Mouse (Mus musculus) midbrain, postnatal 0 days (tissue): Measurements from ENCODE around the gene Gpr142. TPM values are rescaled to one million over a fixed set of nuclear protein-coding genes. Genes with fewer than 3 reads are reported as not detected.

Source experiments
- ATAC-seq: fragments of 200-750 bp; cut with Nextera tagmentation; 2 replicates; pipeline ENCODE4 v1.8.0; 2017; ENCODE audit warnings: moderate number of reproducible peaks, mild to moderate bottlenecking, moderate TSS enrichment, moderate library complexity; ENCODE audit not compliant: low FRiP score
- DNase-seq: peaks from one replicate; pipeline ENCODE4 v3.0.0-alpha.2; 2015; ENCODE audit warnings: low spot score
- H3K27ac ChIP-seq: fragments of 300-500 bp; sonication (generic); 2 replicates; pipeline ENCODE4 v1.5.1; 2014; ENCODE audit warnings: low read depth, mild to moderate bottlenecking, low read length, mixed read lengths
- H3K27me3 ChIP-seq: fragments of 300-500 bp; sonication (generic); 2 replicates; pipeline ENCODE4 v1.6.1; 2014; ENCODE audit warnings: low read length, control low read depth, mixed read lengths; ENCODE audit not compliant: insufficient read depth
- H3K36me3 ChIP-seq: fragments of 300-500 bp; sonication (generic); 2 replicates; pipeline ENCODE4 v1.6.1; 2014; ENCODE audit warnings: low read length, control low read depth, mixed read lengths; ENCODE audit not compliant: insufficient read depth
- H3K4me1 ChIP-seq: fragments of 300-500 bp; sonication (generic); 2 replicates; pipeline ENCODE4 v1.6.1; 2014; ENCODE audit warnings: mild to moderate bottlenecking, control low read depth, antibody characterized with exemption, low read length, mixed read lengths; ENCODE audit not compliant: insufficient read depth
- H3K4me2 ChIP-seq: fragments of 300-500 bp; sonication (generic); 2 replicates; pipeline ENCODE4 v1.6.1; 2014; ENCODE audit warnings: low read depth, mild to moderate bottlenecking, low read length, mixed read lengths; ENCODE audit not compliant: poor library complexity, severe bottlenecking
- H3K4me3 ChIP-seq: fragments of 300-500 bp; sonication (generic); 2 replicates; pipeline ENCODE4 v1.5.1; 2014; ENCODE audit warnings: low read depth, mild to moderate bottlenecking, low read length, moderate library complexity
- H3K9ac ChIP-seq: fragments of 300-500 bp; sonication (generic); replicated peaks from 2 replicates; pipeline ENCODE4 v1.6.1; 2014; ENCODE audit warnings: mild to moderate bottlenecking, low read length, moderate library complexity, mixed read lengths; ENCODE audit not compliant: poor library complexity, severe bottlenecking
- H3K9me3 ChIP-seq: fragments of 300-500 bp; sonication (generic); 2 replicates; pipeline ENCODE4 v1.6.1; 2016; ENCODE audit warnings: low read length, control low read depth
- CTCF ChIP-seq: IDR thresholded peaks from 2 replicates; pipeline ENCODE4 v1.5.1; 2016; ENCODE audit warnings: antibody characterized with exemption, mild to moderate bottlenecking
- WGBS: fragments of 180-500 bp; shearing (Covaris S2); extraction: QIAGEN DNeasy Blood & Tissue Kit; methylation state at CpG from one replicate; pipeline ENCODE4 v1.1.7; 2014; 5-methylcytosine and 5-hydroxymethylcytosine counted together
- polyA plus RNA-seq: library from polyadenylated mRNA; unstranded; fragments of >200 nt; fragmentation: Nextera tagmentation; extraction: Ambion mirVana; gene quantifications from 2 replicates; pipeline ENCODE4 v1.2.1, GENCODE M21; 2015
- total RNA-seq: library from RNA; depleted of rRNA; stranded (reverse); fragments of >200 nt; gene quantifications from 2 replicates; pipeline ENCODE4 v1.2.3, GENCODE M21; 2014; rRNA removed

Gene Gpr142
- total RNA-seq: not detected in 2 replicates
- not detected in 2 replicates for polyA plus RNA-seq

DNA sequence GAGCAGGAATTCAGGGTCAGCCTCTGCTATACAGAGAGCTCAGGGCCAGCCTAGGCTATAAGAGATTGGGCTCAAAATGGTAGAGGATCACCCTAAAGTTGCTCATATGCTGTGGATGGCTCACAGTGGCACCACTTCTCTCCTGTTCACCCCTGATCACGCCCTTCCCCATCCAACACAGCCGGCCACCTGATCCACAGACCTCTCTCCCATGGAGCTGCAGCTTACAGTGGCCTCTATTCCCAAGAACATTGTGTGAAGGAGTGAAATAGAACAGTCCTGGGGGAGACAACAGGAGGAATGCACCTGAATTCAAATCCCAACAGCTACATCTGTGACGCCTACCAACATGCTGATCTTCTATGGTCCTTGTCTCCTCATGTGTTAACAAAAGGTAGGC lies at the start of gene Gpr142:
Gene Gpr142 (plus strand): TSS at position 301 of the 400 bp plus-strand sequence.
- H3K4me1 ChIP-seq: peaks cover 10% of the 10 kb centered on the region
- no peak for TF ChIP-seq CTCF
- no peak within 1 kb of the TSS for H3K4me3 ChIP-seq
- H3K9ac ChIP-seq: no peak within 1 kb of the TSS
- 99% methylated on average over 3 of the region's 3 CpGs for WGBS
- H3K4me2 ChIP-seq: no peak within 1 kb of the TSS
- DNase-seq (no peak), ATAC-seq (no peak)
- no peaks in the 10 kb centered on the region for H3K36me3 ChIP-seq
- H3K27ac ChIP-seq: no peak within 1 kb of the TSS
- no peaks in the 10 kb centered on the region for H3K27me3 ChIP-seq
- no peaks in the 10 kb centered on the region for H3K9me3 ChIP-seq

DNA sequence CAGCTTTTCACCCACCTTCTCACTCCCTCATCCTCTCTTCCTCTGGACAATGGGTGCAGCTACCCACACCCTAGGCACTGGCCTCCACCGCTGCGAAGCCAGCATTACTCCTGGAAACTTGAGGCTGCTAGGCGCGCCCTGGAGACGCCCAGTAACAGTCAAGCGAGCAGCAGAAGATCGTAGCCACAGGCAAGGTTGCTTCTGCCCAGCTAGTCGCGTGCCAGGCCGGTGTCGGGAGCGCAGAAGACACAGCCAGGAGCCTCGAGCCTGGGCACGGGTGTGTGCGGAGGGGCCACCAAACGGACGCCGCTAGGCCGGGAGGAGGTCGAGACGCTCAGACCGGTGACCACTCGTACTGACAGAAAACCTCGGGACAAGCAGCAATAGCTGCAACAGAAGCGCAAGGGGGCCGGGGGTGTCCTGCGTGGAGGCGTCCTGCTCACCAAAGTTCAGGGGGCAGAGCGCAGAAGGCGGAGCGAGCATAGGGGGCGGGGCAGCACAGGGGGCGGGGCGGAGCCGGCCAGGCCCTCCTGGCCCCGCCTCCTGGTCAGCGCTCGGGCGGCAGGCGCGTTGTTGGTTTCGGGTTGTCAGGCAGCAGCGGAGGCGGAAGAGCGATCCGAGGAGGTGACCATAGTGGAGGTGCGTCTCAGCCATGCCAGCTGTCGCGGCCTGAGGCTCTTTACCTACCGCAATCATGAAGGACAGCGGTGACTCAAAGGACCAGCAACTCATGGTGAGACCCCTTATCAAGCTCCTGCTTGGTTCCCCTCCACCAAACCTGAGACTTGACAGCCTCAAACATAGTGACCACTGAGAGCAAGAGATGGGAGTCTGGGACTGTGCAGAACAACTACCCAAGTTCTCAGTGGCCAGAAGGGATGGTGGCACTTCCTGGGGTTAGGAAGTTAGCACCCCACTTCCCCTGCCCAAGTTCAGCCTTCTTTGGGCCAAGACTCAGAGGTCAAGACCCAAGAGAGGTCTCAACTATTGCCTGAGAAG lies 33.6 kb upstream of the Gpr142 start, which contains the start of gene Kif19a:
Gene Kif19a (plus strand): TSS at position 569 of the 999 bp plus-strand sequence.
- 2% methylated on average over 45 of the region's 51 CpGs for WGBS
- Histone ChIP-seq H3K9me3 (no peaks in the 10 kb centered on the region), H3K4me3 (peak within 1 kb of the TSS; percentile 43), H3K9ac (peak within 1 kb of the TSS; percentile 46), H3K36me3 (no peaks in the 10 kb centered on the region), H3K27ac (no peak within 1 kb of the TSS), H3K4me1 (no peaks in the 10 kb centered on the region), H3K27me3 (peaks cover 6% of the 10 kb centered on the region), H3K4me2 (peak within 1 kb of the TSS; percentile 92)
- no peak for TF ChIP-seq CTCF
- ATAC-seq (no peak), DNase-seq (peak; percentile 28)

DNA sequence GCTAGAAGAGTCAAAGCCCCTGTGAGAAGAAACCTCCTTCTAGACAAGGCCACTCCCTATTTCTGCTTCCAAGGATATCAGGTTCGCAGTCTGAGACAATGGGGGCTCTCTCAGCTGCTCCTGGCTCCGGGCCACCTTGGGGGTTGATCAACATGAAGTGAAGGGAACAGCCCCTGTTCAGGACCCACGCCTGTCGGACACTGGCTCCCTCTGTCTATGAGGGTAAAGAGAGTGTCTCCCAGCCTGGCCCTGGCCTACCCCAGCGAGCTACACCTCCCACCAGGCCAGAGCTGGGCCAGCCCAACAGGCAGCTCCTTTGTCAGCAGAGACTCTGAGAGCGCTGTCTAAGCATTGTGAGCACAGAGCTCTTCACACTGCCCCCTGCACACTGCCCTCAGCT lies 28.8 kb upstream of the Gpr142 start:
- WGBS: 41% methylated on average over 6 of the region's 6 CpGs
- ATAC-seq (0 out of 2 replicates have a peak, but pooled peaks have one; percentile 23), DNase-seq (no peak)
- H3K27ac ChIP-seq: no peak overlapping the region
- no peaks in the 10 kb centered on the region for H3K9me3 ChIP-seq
- H3K4me2 ChIP-seq: no peak overlapping the region
- no peak for TF ChIP-seq CTCF
- H3K4me3 ChIP-seq: no peak overlapping the region
- H3K36me3 ChIP-seq: no peaks in the 10 kb centered on the region
- H3K27me3 ChIP-seq: peaks cover 6% of the 10 kb centered on the region
- H3K9ac ChIP-seq: no peak overlapping the region
- H3K4me1 ChIP-seq: no peaks in the 10 kb centered on the region

GRCm38 (mm10) chr11:114771896-114772295 lies 26.8 kb upstream of the Gpr142 start:
- H3K4me3 ChIP-seq: no peak overlapping the region
- 80% methylated on average over 2 of the region's 2 CpGs for WGBS
- H3K9me3 ChIP-seq: no peaks in the 10 kb centered on the region
- H3K27me3 ChIP-seq: no peaks in the 10 kb centered on the region; the same call in 1 of the 2 replicates
- DNase-seq (no peak), ATAC-seq (no peak)
- no peak overlapping the region for H3K4me2 ChIP-seq
- no peak overlapping the region for H3K27ac ChIP-seq
- no peaks in the 10 kb centered on the region for H3K36me3 ChIP-seq
- no peak overlapping the region for H3K9ac ChIP-seq
- TF ChIP-seq CTCF: no peak
- no peaks in the 10 kb centered on the region for H3K4me1 ChIP-seq

- Histone ChIP-seq H3K27me3 (no peaks in the 10 kb centered on the region), H3K4me2 (no peak overlapping the region), H3K4me3 (no peak overlapping the region), H3K36me3 (no peaks in the 10 kb centered on the region), H3K27ac (no peak overlapping the region), H3K9me3 (no peaks in the 10 kb centered on the region), H3K9ac (no peak overlapping the region), H3K4me1 (peaks cover 3% of the 10 kb centered on the region; the same call in 1 of the 2 replicates)
- no peak for TF ChIP-seq CTCF
- no peak for ATAC-seq
- DNase-seq: no peak
- WGBS: 32% methylated on average over 9 of the region's 9 CpGs
These were observed 18.6 kb upstream of the Gpr142 start for GRCm38 (mm10) chr11:114780076-114780475.

GRCm38 (mm10) chr11:114785892-114786291 lies 12.8 kb upstream of the Gpr142 start:
- ATAC-seq: no peak

More at GRCm38 (mm10) chr11:114785892-114786291, 12.8 kb upstream of the Gpr142 start:
- Histone ChIP-seq H3K27ac (0 out of 2 replicates have a peak overlapping the region, but pooled peaks have one; percentile 3), H3K4me3 (peak overlapping the region; percentile 30), H3K27me3 (no peaks in the 10 kb centered on the region; the same call in 1 of the 2 replicates), H3K9me3 (no peaks in the 10 kb centered on the region), H3K36me3 (no peaks in the 10 kb centered on the region), H3K9ac (no peak overlapping the region), H3K4me2 (peak overlapping the region; percentile 54), H3K4me1 (peaks cover 7% of the 10 kb centered on the region; the same call in 1 of the 2 replicates)
- no peak for DNase-seq
- TF ChIP-seq CTCF: peak; percentile 25; the same call in 1 of the 2 replicates
- 54% methylated on average over 10 of the region's 10 CpGs for WGBS
